Mouse (Mus musculus): ENCODE measurements around the gene Imp3. TPM values are rescaled to one million over a fixed set of nuclear protein-coding genes. Genes with fewer than 3 reads are reported as not detected.
"Not testable (repeated sequence)": the region's sequence is repeated elsewhere in the genome, so short reads cannot be mapped to it uniquely, and the experiment has no call there.

Gene Imp3
- polyA plus RNA-seq, 1 experiment from 2014 or later = 73.6 TPM

GRCm38 (mm10) chr9:56938374-56938773 lies 1.1 kb downstream of the Imp3 start:
- Histone ChIP-seq H3K4me3 (ENCODE audit: low read depth, low read length) (peak overlapping the region; percentile 66), H3K9me3 (ENCODE audit: control insufficient read depth, low read length) (no peaks in the 10 kb centered on the region), H3K4me1 (ENCODE audit: control insufficient read depth, insufficient read depth, low read length) (no peaks in the 10 kb centered on the region; the same call in 1 of the 2 replicates), H3K27ac (replicated peaks; ENCODE audit: low read depth, low read length) (0 out of 2 replicates have a peak overlapping the region, but pooled peaks have one; percentile 63), H3K27me3 (ENCODE audit: control insufficient read depth, insufficient read depth, low read length) (no peaks in the 10 kb centered on the region), H3K9ac (ENCODE audit: low read length) (peak overlapping the region; percentile 74), H3K36me3 (ENCODE audit: control insufficient read depth, insufficient read depth, low read length) (no peaks in the 10 kb centered on the region; the same call in 1 of the 2 replicates), H3K4me2 (ENCODE audit: low read depth, severe bottlenecking) (peak overlapping the region; percentile 82)
- 2% methylated on average over 7 of the region's 7 CpGs for WGBS
- ATAC-seq (ENCODE audit: insufficient number of reproducible peaks, low FRiP score, low TSS enrichment, low read depth) = no peak
- no peak for DNase-seq (ENCODE audit: low spot score)

GRCm38 (mm10) chr9:56947481-56947880 lies 10.2 kb downstream of the Imp3 start:
- not testable (repeated sequence) for ATAC-seq (ENCODE audit: insufficient number of reproducible peaks, low FRiP score, low TSS enrichment, low read depth)
- 30% methylated on average over 3 of the region's 3 CpGs for WGBS

GRCm38 (mm10) chr9:56948699-56949098 lies 11.4 kb downstream of the Imp3 start:
- H3K9me3 ChIP-seq (ENCODE audit: control insufficient read depth, low read length); H3K36me3 ChIP-seq (ENCODE audit: control insufficient read depth, insufficient read depth, low read length); DNase-seq (ENCODE audit: low spot score); H3K27me3 ChIP-seq (ENCODE audit: control insufficient read depth, insufficient read depth, low read length); ATAC-seq (ENCODE audit: insufficient number of reproducible peaks, low FRiP score, low TSS enrichment, low read depth); H3K27ac ChIP-seq (replicated peaks; ENCODE audit: low read depth, low read length); H3K9ac ChIP-seq (ENCODE audit: low read length); H3K4me3 ChIP-seq (ENCODE audit: low read depth, low read length); H3K4me1 ChIP-seq (ENCODE audit: control insufficient read depth, insufficient read depth, low read length); H3K4me2 ChIP-seq (ENCODE audit: low read depth, severe bottlenecking): not testable (repeated sequence)
- WGBS = 34% methylated on average over 5 of the region's 5 CpGs

More at GRCm38 (mm10) chr9:56947481-56947880, 10.2 kb downstream of the Imp3 start:
- not testable (repeated sequence) for H3K4me3 ChIP-seq (ENCODE audit: low read depth, low read length); H3K4me1 ChIP-seq (ENCODE audit: control insufficient read depth, insufficient read depth, low read length); H3K9ac ChIP-seq (ENCODE audit: low read length); H3K27me3 ChIP-seq (ENCODE audit: control insufficient read depth, insufficient read depth, low read length); H3K27ac ChIP-seq (replicated peaks; ENCODE audit: low read depth, low read length); H3K9me3 ChIP-seq (ENCODE audit: control insufficient read depth, low read length); H3K36me3 ChIP-seq (ENCODE audit: control insufficient read depth, insufficient read depth, low read length); H3K4me2 ChIP-seq (ENCODE audit: low read depth, severe bottlenecking)
- DNase-seq (ENCODE audit: low spot score) = peak; percentile 59

GRCm38 (mm10) chr9:56949767-56950166 lies 12.5 kb downstream of the Imp3 start:
- Histone ChIP-seq H3K27ac (replicated peaks; ENCODE audit: low read depth, low read length) (no peak overlapping the region), H3K4me3 (ENCODE audit: low read depth, low read length) (peak overlapping the region; percentile 15), H3K36me3 (ENCODE audit: control insufficient read depth, insufficient read depth, low read length) (no peaks in the 10 kb centered on the region), H3K9me3 (ENCODE audit: control insufficient read depth, low read length) (no peaks in the 10 kb centered on the region), H3K9ac (ENCODE audit: low read length) (no peak overlapping the region; the same call in 1 of the 2 replicates), H3K4me1 (ENCODE audit: control insufficient read depth, insufficient read depth, low read length) (no peaks in the 10 kb centered on the region), H3K27me3 (ENCODE audit: control insufficient read depth, insufficient read depth, low read length) (no peaks in the 10 kb centered on the region), H3K4me2 (ENCODE audit: low read depth, severe bottlenecking) (peak overlapping the region; percentile 30; the same call in 1 of the 2 replicates)
- 14% methylated on average over 13 of the region's 13 CpGs for WGBS
- DNase-seq (ENCODE audit: low spot score) = peak; percentile 40
- no peak for ATAC-seq (ENCODE audit: insufficient number of reproducible peaks, low FRiP score, low TSS enrichment, low read depth)

GRCm38 (mm10) chr9:56950414-56951400 lies 13.4 kb downstream of the Imp3 start, which contains the start of gene Snupn:
Snupn (plus strand) TSS chr9:56950878.
- no peaks in the 10 kb centered on the region for H3K36me3 ChIP-seq (ENCODE audit: control insufficient read depth, insufficient read depth, low read length)
- DNase-seq (ENCODE audit: low spot score) = peak; percentile 98
- H3K9ac ChIP-seq (ENCODE audit: low read length) = peak within 1 kb of the TSS; percentile 66
- peak within 1 kb of the TSS; percentile 86 for H3K4me2 ChIP-seq (ENCODE audit: low read depth, severe bottlenecking)
- H3K4me3 ChIP-seq (ENCODE audit: low read depth, low read length) = peak within 1 kb of the TSS; percentile 57
- peak within 1 kb of the TSS; percentile 79 for H3K27ac ChIP-seq (replicated peaks; ENCODE audit: low read depth, low read length)
- H3K9me3 ChIP-seq (ENCODE audit: control insufficient read depth, low read length) = no peaks in the 10 kb centered on the region
- ATAC-seq (ENCODE audit: insufficient number of reproducible peaks, low FRiP score, low TSS enrichment, low read depth) = peak; percentile 100
- no peaks in the 10 kb centered on the region for H3K4me1 ChIP-seq (ENCODE audit: control insufficient read depth, insufficient read depth, low read length)
- no peaks in the 10 kb centered on the region for H3K27me3 ChIP-seq (ENCODE audit: control insufficient read depth, insufficient read depth, low read length)
- WGBS = under 1% methylated on average over 50 of the region's 50 CpGs

GRCm38 (mm10) chr9:56953562-56953961 lies 16.3 kb downstream of the Imp3 start:
- H3K36me3 ChIP-seq (ENCODE audit: control insufficient read depth, insufficient read depth, low read length) = 0 out of 2 replicates have a peak, but pooled peaks cover 2% of the 10 kb centered on the region
- 89% methylated on average over 1 of the region's 1 CpGs for WGBS
- H3K27me3 ChIP-seq (ENCODE audit: control insufficient read depth, insufficient read depth, low read length) = no peaks in the 10 kb centered on the region
- H3K4me2 ChIP-seq (ENCODE audit: low read depth, severe bottlenecking) = no peak overlapping the region
- DNase-seq (ENCODE audit: low spot score) (no peak), ATAC-seq (ENCODE audit: insufficient number of reproducible peaks, low FRiP score, low TSS enrichment, low read depth) (no peak)
- no peaks in the 10 kb centered on the region for H3K4me1 ChIP-seq (ENCODE audit: control insufficient read depth, insufficient read depth, low read length)
- H3K4me3 ChIP-seq (ENCODE audit: low read depth, low read length) = no peak overlapping the region
- H3K27ac ChIP-seq (replicated peaks; ENCODE audit: low read depth, low read length) = no peak overlapping the region
- no peak overlapping the region for H3K9ac ChIP-seq (ENCODE audit: low read length)
- no peaks in the 10 kb centered on the region for H3K9me3 ChIP-seq (ENCODE audit: control insufficient read depth, low read length)

GRCm38 (mm10) chr9:56956966-56957675 lies 19.8 kb downstream of the Imp3 start:
- no peaks in the 10 kb centered on the region for H3K9me3 ChIP-seq (ENCODE audit: control insufficient read depth, low read length)
- ATAC-seq (ENCODE audit: insufficient number of reproducible peaks, low FRiP score, low TSS enrichment, low read depth) = no peak
- DNase-seq (ENCODE audit: low spot score) = peak; percentile 40
- no peak overlapping the region for H3K9ac ChIP-seq (ENCODE audit: low read length)
- WGBS = 46% methylated on average over 7 of the region's 7 CpGs
- H3K4me3 ChIP-seq (ENCODE audit: low read depth, low read length) = no peak overlapping the region
- no peak overlapping the region for H3K27ac ChIP-seq (replicated peaks; ENCODE audit: low read depth, low read length)
- H3K36me3 ChIP-seq (ENCODE audit: control insufficient read depth, insufficient read depth, low read length) = 0 out of 2 replicates have a peak, but pooled peaks cover 2% of the 10 kb centered on the region
- no peaks in the 10 kb centered on the region for H3K4me1 ChIP-seq (ENCODE audit: control insufficient read depth, insufficient read depth, low read length)
- no peaks in the 10 kb centered on the region for H3K27me3 ChIP-seq (ENCODE audit: control insufficient read depth, insufficient read depth, low read length)
- H3K4me2 ChIP-seq (ENCODE audit: low read depth, severe bottlenecking) = no peak overlapping the region

GRCm38 (mm10) chr9:56958689-56959088 lies 21.4 kb downstream of the Imp3 start:
- peaks cover 2% of the 10 kb centered on the region; the same call in 1 of the 2 replicates for H3K36me3 ChIP-seq (ENCODE audit: control insufficient read depth, insufficient read depth, low read length)
- no peak for DNase-seq (ENCODE audit: low spot score)
- H3K9ac ChIP-seq (ENCODE audit: low read length) = no peak overlapping the region
- H3K27ac ChIP-seq (replicated peaks; ENCODE audit: low read depth, low read length) = no peak overlapping the region
- H3K4me2 ChIP-seq (ENCODE audit: low read depth, severe bottlenecking) = no peak overlapping the region
- no peaks in the 10 kb centered on the region for H3K4me1 ChIP-seq (ENCODE audit: control insufficient read depth, insufficient read depth, low read length)
- H3K27me3 ChIP-seq (ENCODE audit: control insufficient read depth, insufficient read depth, low read length) = no peaks in the 10 kb centered on the region
- H3K9me3 ChIP-seq (ENCODE audit: control insufficient read depth, low read length) = no peaks in the 10 kb centered on the region
- no peak for ATAC-seq (ENCODE audit: insufficient number of reproducible peaks, low FRiP score, low TSS enrichment, low read depth)
- 98% methylated on average over 2 of the region's 2 CpGs for WGBS
- no peak overlapping the region for H3K4me3 ChIP-seq (ENCODE audit: low read depth, low read length)
